ENCODE assay signal across 8 mouse cellular contexts in genomic region chr16:20589939-20590679, GRCm38 (mm10). TPM values are rescaled to one million over a fixed set of nuclear protein-coding genes. Genes with fewer than 3 reads are reported as not detected.
DNase-seq lines count a peak whose midpoint lies in the region; ATAC-seq and TF ChIP-seq lines count a peak whose summit lies in the region.

No protein-coding gene starts in this region.

- 0 out of 2 replicates have a peak overlapping the region, but pooled peaks have one; percentile 29 for H3K27ac ChIP-seq in forebrain, postnatal 0 days (ENCODE audit: low read depth, low read length)
- no peak overlapping the region for H3K27ac ChIP-seq in stomach, embryonic 16.5 days (ENCODE audit: low read length)

- under 1% methylated on average over 39 of the region's 39 CpGs for WGBS in forebrain, postnatal 0 days
- under 1% methylated on average over 39 of the region's 39 CpGs for WGBS in stomach, embryonic 16.5 days

- H3K9me3 ChIP-seq in megakaryocyte, embryonic 14.5 days: peaks cover 8% of the 10 kb centered on the region
- H3K9me3 ChIP-seq in forebrain, postnatal 0 days (ENCODE audit: low read length): no peaks in the 10 kb centered on the region
- no peaks in the 10 kb centered on the region for H3K9me3 ChIP-seq in stomach, embryonic 16.5 days (replicated peaks; ENCODE audit: control insufficient read depth, low read length)

- H3K9ac ChIP-seq in forebrain, postnatal 0 days: peak overlapping the region; percentile 66
- peak overlapping the region; percentile 66 for H3K9ac ChIP-seq in stomach, embryonic 16.5 days (ENCODE audit: low read length)

- DNase-seq in cerebellum, adult 18-20 months: peak; percentile 63 to 67
- peak; percentile 66 for DNase-seq in forebrain, postnatal 0 days
- DNase-seq in kidney, postnatal 4 days: peak; percentile 51 to 64
- DNase-seq in mesoderm, embryonic 11.5 days (ENCODE audit: low read depth, low spot score): peak; percentile 39
- no peak for DNase-seq in urinary bladder, postnatal 25 days (ENCODE audit: low spot score)

- H3K4me3 ChIP-seq in megakaryocyte, embryonic 14.5 days (replicated peaks): peak overlapping the region; percentile 88
- H3K4me3 ChIP-seq in forebrain, postnatal 0 days (ENCODE audit: low read depth, low read length): peak overlapping the region; percentile 60
- peak overlapping the region; percentile 56 for H3K4me3 ChIP-seq in stomach, embryonic 16.5 days (replicated peaks; ENCODE audit: low read length)

- H3K4me2 ChIP-seq in forebrain, postnatal 0 days (ENCODE audit: low read depth): peak overlapping the region; percentile 94
- peak overlapping the region; percentile 90 for H3K4me2 ChIP-seq in stomach, embryonic 16.5 days (ENCODE audit: low read depth, low read length)

- TF ChIP-seq CTCF in forebrain, postnatal 0 days (IDR thresholded peaks at IDR 0.05; ENCODE audit: low read depth): peak; percentile 18; the same call in 1 of the 2 replicates

- ATAC-seq in megakaryocyte, adult 5-6 weeks (ENCODE audit: poor library complexity, severe bottlenecking): no peak
- ATAC-seq in forebrain, postnatal 0 days: peak; percentile 85
- peak; percentile 68; the same call in 1 of the 2 replicates for ATAC-seq in stomach, embryonic 16.5 days (ENCODE audit: insufficient read depth, low FRiP score)

- H3K4me1 ChIP-seq in megakaryocyte, embryonic 14.5 days: peaks cover 28% of the 10 kb centered on the region
- H3K4me1 ChIP-seq in forebrain, postnatal 0 days (ENCODE audit: insufficient read depth): 0 out of 2 replicates have a peak, but pooled peaks cover 6% of the 10 kb centered on the region
- peaks cover 10% of the 10 kb centered on the region for H3K4me1 ChIP-seq in stomach, embryonic 16.5 days (ENCODE audit: control insufficient read depth, insufficient read depth, low read length)

- peaks cover 77% of the 10 kb centered on the region for H3K27me3 ChIP-seq in megakaryocyte, embryonic 14.5 days (replicated peaks)
- H3K27me3 ChIP-seq in forebrain, postnatal 0 days (ENCODE audit: insufficient read depth, low read length): peaks cover 27% of the 10 kb centered on the region
- peaks cover 43% of the 10 kb centered on the region for H3K27me3 ChIP-seq in stomach, embryonic 16.5 days (ENCODE audit: control insufficient read depth, insufficient read depth, low read length)

- no peaks in the 10 kb centered on the region for H3K36me3 ChIP-seq in megakaryocyte, embryonic 14.5 days (replicated peaks; ENCODE audit: low read length)
- H3K36me3 ChIP-seq in forebrain, postnatal 0 days (ENCODE audit: insufficient read depth): no peaks in the 10 kb centered on the region
- no peaks in the 10 kb centered on the region for H3K36me3 ChIP-seq in stomach, embryonic 16.5 days (ENCODE audit: control insufficient read depth, insufficient read depth, low read length)

RNA-seq across cellular contexts. Expression of gene Vwa5b2, which starts 0.8 kb away (rescaled TPM):
- polyA plus RNA-seq in megakaryocyte, embryonic 14.5 days (2012; ENCODE audit: insufficient read depth, low replicate concordance): not detected in 2 replicates
- total RNA-seq in megakaryocyte, adult 5-6 weeks (2015): not detected in 2 replicates
- total RNA-seq in megakaryocyte, adult 5-6 weeks (2017): not detected in 2 replicates
- 20.3 and 20.9 TPM in 2 replicates for total RNA-seq in forebrain, postnatal 0 days (2014; rRNA removed)
- polyA plus RNA-seq in forebrain, postnatal 0 days (2015; fragmentation: Nextera tagmentation; extraction: Ambion mirVana): 5.9 and 8.7 TPM in 2 replicates
- 3.8 and 4.2 TPM in 2 replicates for polyA plus RNA-seq in stomach, embryonic 16.5 days (2015; fragmentation: Nextera tagmentation; extraction: Ambion mirVana)

RNA-seq across cellular contexts. Expression of gene Eef1akmt4, which starts 21.3 kb away (rescaled TPM):
- polyA plus RNA-seq in megakaryocyte, embryonic 14.5 days (2012; ENCODE audit: insufficient read depth, low replicate concordance): 5.4 and 20.7 TPM in 2 replicates
- total RNA-seq in megakaryocyte, adult 5-6 weeks (2015): 12.1 and 12.2 TPM in 2 replicates
- total RNA-seq in megakaryocyte, adult 5-6 weeks (2017): 1.9 and 3.7 TPM in 2 replicates
- total RNA-seq in forebrain, postnatal 0 days (2014; rRNA removed): 3.7 and 6.5 TPM in 2 replicates
- 6.0 and 6.2 TPM in 2 replicates for polyA plus RNA-seq in forebrain, postnatal 0 days (2015; fragmentation: Nextera tagmentation; extraction: Ambion mirVana)
- polyA plus RNA-seq in stomach, embryonic 16.5 days (2015; fragmentation: Nextera tagmentation; extraction: Ambion mirVana): 26.0 and 30.7 TPM in 2 replicates

RNA-seq across cellular contexts. Expression of gene Gm49333, which starts 21.3 kb away (rescaled TPM):
- polyA plus RNA-seq in megakaryocyte, embryonic 14.5 days (2012; ENCODE audit: insufficient read depth, low replicate concordance): not detected in 2 replicates
- not detected in 2 replicates for total RNA-seq in megakaryocyte, adult 5-6 weeks (2015)
- not detected in 2 replicates for total RNA-seq in megakaryocyte, adult 5-6 weeks (2017)
- total RNA-seq in forebrain, postnatal 0 days (2014; rRNA removed): not detected in 2 replicates
- not detected in 2 replicates for polyA plus RNA-seq in forebrain, postnatal 0 days (2015; fragmentation: Nextera tagmentation; extraction: Ambion mirVana)
- 0.14 TPM in 1 of 2 replicates, not detected in the other for polyA plus RNA-seq in stomach, embryonic 16.5 days (2015; fragmentation: Nextera tagmentation; extraction: Ambion mirVana)

RNA-seq across cellular contexts. Expression of gene Alg3, which starts 21.4 kb away (rescaled TPM):
- polyA plus RNA-seq in megakaryocyte, embryonic 14.5 days (2012; ENCODE audit: insufficient read depth, low replicate concordance): 15.2 and 24.9 TPM in 2 replicates
- total RNA-seq in megakaryocyte, adult 5-6 weeks (2015): 15.3 and 21.9 TPM in 2 replicates
- 7.4 and 10.7 TPM in 2 replicates for total RNA-seq in megakaryocyte, adult 5-6 weeks (2017)
- 11.1 and 19.0 TPM in 2 replicates for total RNA-seq in forebrain, postnatal 0 days (2014; rRNA removed)
- 29.2 and 30.3 TPM in 2 replicates for polyA plus RNA-seq in forebrain, postnatal 0 days (2015; fragmentation: Nextera tagmentation; extraction: Ambion mirVana)
- 34.0 and 38.2 TPM in 2 replicates for polyA plus RNA-seq in stomach, embryonic 16.5 days (2015; fragmentation: Nextera tagmentation; extraction: Ambion mirVana)

RNA-seq across cellular contexts. Expression of gene Camk2n2, which starts 31.0 kb away (rescaled TPM):
- 2.3 and 5.9 TPM in 2 replicates for polyA plus RNA-seq in megakaryocyte, embryonic 14.5 days (2012; ENCODE audit: insufficient read depth, low replicate concordance)
- total RNA-seq in megakaryocyte, adult 5-6 weeks (2015): 0.29 and 0.32 TPM in 2 replicates
- total RNA-seq in megakaryocyte, adult 5-6 weeks (2017): 0.95 TPM in 1 of 2 replicates, not detected in the other
- 44.1 and 51.0 TPM in 2 replicates for total RNA-seq in forebrain, postnatal 0 days (2014; rRNA removed)
- 45.3 and 57.0 TPM in 2 replicates for polyA plus RNA-seq in forebrain, postnatal 0 days (2015; fragmentation: Nextera tagmentation; extraction: Ambion mirVana)
- 0.40 and 0.64 TPM in 2 replicates for polyA plus RNA-seq in stomach, embryonic 16.5 days (2015; fragmentation: Nextera tagmentation; extraction: Ambion mirVana)
